Mouse (Mus musculus): ENCODE measurements at regions not wholly inside any gene's neighbourhood (a gene's known extent, or its start where the extent isn't known, plus 50 kb on each side); places are given as distances from the start of the nearest gene placed in this dataset.

DNA sequence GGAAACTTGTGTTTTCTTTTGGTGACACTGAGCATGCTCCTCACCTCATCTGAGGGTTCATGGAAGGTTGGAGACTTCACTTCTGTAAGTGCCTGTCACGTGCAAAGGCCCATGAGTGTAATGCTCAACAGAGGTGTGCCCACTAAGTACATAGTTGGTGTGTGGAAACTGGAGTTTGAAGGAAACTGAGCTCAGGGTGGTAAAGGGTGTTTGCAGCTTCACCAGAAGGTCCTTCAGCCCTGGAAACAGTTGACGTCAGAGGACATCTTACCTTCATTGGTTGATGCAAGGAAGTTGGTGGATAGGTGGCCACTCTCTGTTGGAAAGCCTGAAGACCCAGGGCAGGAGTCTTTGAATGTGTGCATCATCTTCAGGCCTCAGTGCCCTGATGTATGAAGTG lies 83.0 kb upstream of the Irx3 start:
- DNase-seq (ENCODE audit: low read depth, low spot score) = no peak

- DNase-seq (ENCODE audit: low read depth, low spot score) = peak; percentile 56
These were observed 82.5 kb upstream of the Irx3 start for GRCm38 (mm10) chr8:91884325-91884724.

- DNase-seq (ENCODE audit: low read depth, low spot score) = peak; percentile 57
These were observed 81.1 kb upstream of the Irx3 start for GRCm38 (mm10) chr8:91883012-91883411.

GRCm38 (mm10) chr8:91878886-91879285 lies 77.0 kb upstream of the Irx3 start:
- DNase-seq (ENCODE audit: low read depth, low spot score) = no peak

- no peak for DNase-seq (ENCODE audit: low read depth, low spot score)
These were observed 74.3 kb upstream of the Irx3 start for GRCm38 (mm10) chr8:91876161-91876560.

DNA sequence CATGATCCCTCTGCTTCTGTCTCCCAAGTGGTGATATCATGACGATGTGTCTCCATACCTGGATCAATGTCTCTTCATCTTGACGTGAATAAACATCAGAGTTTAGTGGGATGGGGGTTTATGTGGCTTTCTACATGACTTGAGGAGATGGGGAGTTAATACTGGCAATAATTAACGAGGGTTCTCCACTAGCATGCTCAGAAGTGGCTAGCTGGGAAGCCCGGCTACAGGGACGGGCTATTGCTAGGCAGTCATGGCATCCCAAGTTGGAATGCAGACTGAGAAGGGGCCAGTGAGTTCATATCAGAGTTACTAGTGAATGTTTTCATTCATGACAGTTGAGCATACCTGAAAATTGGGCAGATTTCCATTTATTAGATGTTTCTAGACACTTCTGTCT lies 71.4 kb upstream of the Irx3 start:
- no peak for DNase-seq (ENCODE audit: low read depth, low spot score)

- DNase-seq (ENCODE audit: low read depth, low spot score) = peak; percentile 11
These were observed 70.6 kb upstream of the Irx3 start for GRCm38 (mm10) chr8:91872278-91873115.

DNA sequence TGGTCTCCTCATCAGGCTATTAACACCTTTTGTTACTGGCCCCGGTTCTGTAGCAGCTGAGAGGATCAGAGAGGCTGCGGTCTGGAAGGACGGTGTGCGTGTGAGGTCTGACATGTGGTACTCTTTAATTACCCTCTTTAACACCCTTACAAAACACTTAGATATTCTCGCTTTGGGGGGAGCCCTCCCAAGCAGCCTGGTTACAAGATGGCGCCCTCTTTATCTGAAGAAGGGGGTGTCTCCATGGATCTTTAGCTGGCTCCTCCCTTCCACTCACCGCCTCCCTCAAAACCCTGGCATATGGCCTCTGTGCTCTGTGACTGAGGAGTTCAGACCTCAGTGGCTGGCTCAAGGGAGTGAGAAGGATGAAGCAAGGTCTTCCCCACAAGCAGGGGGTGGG lies 65.2 kb upstream of the Irx3 start:
- DNase-seq (ENCODE audit: low read depth, low spot score) = no peak

GRCm38 (mm10) chr8:91866076-91866475 lies 64.2 kb upstream of the Irx3 start:
- DNase-seq (ENCODE audit: low read depth, low spot score) = no peak

DNA sequence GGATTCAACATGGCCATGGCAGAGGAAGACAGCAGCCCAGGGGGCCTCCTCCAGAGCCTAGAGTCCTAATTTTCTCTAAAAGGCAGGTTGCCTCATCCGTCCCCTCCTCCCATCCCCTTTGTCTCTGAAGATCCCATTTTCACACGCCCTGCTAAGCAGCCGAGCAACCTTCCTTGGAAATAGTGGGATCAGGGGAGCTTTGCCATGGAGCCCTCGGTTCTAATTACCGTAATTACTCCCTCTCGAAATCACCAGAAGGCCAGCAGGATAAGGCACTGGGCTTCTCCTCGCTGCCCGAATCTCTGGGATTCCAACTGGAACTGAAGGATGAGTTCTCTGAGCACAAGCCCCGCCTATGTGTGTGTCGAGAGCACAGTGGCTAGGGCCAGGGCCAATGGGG lies 63.5 kb upstream of the Irx3 start:
- DNase-seq (ENCODE audit: low read depth, low spot score) = no peak

DNA sequence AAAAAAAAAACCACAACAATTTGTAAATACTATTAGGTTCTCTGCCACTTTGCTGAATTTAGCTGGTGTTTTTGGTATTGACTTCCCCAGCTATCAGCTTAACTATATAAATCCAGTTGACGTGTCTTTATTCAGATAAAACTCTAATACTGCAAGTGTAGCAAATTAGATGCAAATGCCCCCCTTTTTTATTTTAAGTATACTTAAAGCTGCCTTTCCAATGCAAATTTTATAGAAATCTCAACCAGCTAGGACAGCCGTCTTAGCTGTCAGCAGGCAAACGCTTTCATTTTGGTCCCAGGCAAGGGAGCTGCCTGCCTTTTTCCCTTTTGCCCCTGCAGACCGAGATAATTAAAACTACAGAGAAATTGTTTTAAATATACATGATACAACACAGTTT lies 61.6 kb upstream of the Irx3 start:
- no peak for DNase-seq (ENCODE audit: low read depth, low spot score)

DNA sequence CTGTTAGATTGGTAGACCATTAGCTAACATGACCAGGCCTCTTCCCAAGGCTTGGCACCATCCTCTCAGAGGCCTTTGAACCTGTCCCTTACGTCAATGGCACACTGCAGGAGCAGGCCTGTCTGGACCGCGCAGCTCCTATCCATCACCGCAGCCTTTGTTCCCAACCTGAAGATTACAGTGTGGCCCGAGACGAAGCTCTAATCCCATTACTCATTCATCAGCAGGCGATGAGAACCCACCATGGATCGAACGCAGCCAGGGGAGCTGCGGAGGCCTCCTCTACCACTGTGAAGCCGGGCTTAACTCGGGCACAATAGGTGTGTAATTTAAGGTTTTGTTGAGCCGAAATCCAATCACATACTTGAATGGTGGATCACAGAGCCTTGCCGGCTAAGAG lies 54.0 kb upstream of the Irx3 start:
- DNase-seq (ENCODE audit: low read depth, low spot score) = no peak

DNA sequence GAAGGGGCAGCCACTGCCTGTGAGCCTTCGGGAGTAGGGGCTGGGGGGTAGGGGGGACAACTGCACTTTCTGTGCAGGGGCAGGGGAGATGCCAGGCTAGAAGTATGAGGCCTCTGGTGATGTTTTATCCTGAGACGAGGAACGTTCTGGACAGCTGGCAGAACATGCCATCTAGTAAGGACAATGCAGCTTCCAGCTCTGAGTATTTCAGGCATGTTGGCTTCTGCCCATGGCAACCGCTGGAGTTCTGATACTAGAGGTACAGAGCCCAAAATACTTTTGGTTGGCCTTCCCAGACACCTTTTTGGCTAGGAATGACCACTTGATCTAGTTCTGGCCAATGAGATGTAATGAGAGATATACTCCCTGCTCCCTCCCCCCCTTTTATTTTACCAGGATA lies 52.5 kb upstream of the Irx3 start:
- DNase-seq (ENCODE audit: low read depth, low spot score) = no peak

- DNase-seq (ENCODE audit: low read depth, low spot score) = no peak
These were observed 51.9 kb upstream of the Irx3 start for GRCm38 (mm10) chr8:91853803-91854202.

DNA sequence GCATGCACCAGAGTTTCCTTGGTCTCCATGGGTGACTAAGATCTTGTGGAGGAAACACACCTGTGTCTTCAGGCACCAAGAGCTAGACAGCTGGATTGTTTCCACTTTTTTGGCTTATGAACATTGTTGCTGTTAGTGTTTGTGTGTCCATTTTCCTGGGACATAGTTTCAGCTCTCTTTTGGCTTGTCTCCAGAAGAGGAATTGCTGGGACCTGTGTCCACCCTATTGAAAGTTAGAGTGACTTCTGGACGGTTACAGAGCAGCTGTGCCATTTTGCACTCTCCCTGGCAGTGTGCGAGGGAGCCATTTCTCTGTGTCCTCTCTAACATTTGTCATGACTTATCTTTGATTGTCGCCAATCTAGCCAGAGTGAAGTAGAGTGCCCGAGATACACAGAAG lies 51.5 kb upstream of the Irx3 start:
- DNase-seq (ENCODE audit: low read depth, low spot score) = no peak
